Mouse (Mus musculus): Measurements from ENCODE around the gene Sema6b.

- TF ChIP-seq CTCF (IDR thresholded peaks at IDR 0.05; ENCODE audit: borderline replicate concordance, extremely low read depth, insufficient read depth, insufficient read length) (no peak), POLR2A (IDR thresholded peaks at IDR 0.05; ENCODE audit: borderline replicate concordance, extremely low read depth, insufficient read depth, insufficient read length, poor library complexity, severe bottlenecking) (no peak)
Observed at GRCm38 (mm10) chr17:56092312-56092711, 47.8 kb downstream of the Sema6b start.
